Mouse (Mus musculus) C2C12 (cell line): Measurements from ENCODE around the gene Iqch. TPM values are rescaled to one million over a fixed set of nuclear protein-coding genes. Genes with fewer than 3 reads are reported as not detected.

ENCODE experiments used
- H3K27me3 ChIP-seq: one replicate; pipeline ENCODE4 v1.6.1; 2011; ENCODE audit not compliant: control insufficient read depth, insufficient read depth, insufficient read length
- H3K36me3 ChIP-seq: one replicate; pipeline ENCODE4 v1.6.1; 2011; ENCODE audit not compliant: control insufficient read depth, insufficient read depth
- H3K4me3 ChIP-seq: one replicate; pipeline ENCODE4 v1.5.1; 2011; ENCODE audit warnings: mild to moderate bottlenecking, control low read depth; ENCODE audit not compliant: poor library complexity, insufficient read depth, severe bottlenecking
- H3K79me2 ChIP-seq: one replicate; pipeline ENCODE4 v1.6.1; 2011; ENCODE audit not compliant: control insufficient read depth, insufficient read depth
- H3K79me3 ChIP-seq: one replicate; pipeline ENCODE4 v1.6.1; 2011; ENCODE audit warnings: low read depth, control low read depth
- H3ac ChIP-seq: one replicate; pipeline ENCODE3; 2011; ENCODE audit warnings: low read depth; ENCODE audit not compliant: control insufficient read depth, insufficient read length
- CEBPB ChIP-seq: IDR thresholded peaks from one replicate; pipeline ENCODE4 v1.6.1; 2011; ENCODE audit warnings: low read depth, mild to moderate bottlenecking, control low read depth, moderate library complexity
- CTCF ChIP-seq: IDR thresholded peaks from one replicate; pipeline ENCODE4 v1.5.1; 2011; ENCODE audit not compliant: control insufficient read depth, insufficient read depth, insufficient read length
- FOSL1 ChIP-seq: IDR thresholded peaks from one replicate; pipeline ENCODE4 v1.8.0; 2011; ENCODE audit warnings: mild to moderate bottlenecking, low read length; ENCODE audit not compliant: poor library complexity, insufficient read depth, severe bottlenecking
- MAX ChIP-seq: IDR thresholded peaks from one replicate; pipeline ENCODE4 v1.6.1; 2011; ENCODE audit warnings: mild to moderate bottlenecking, control low read depth
- MYOD1 ChIP-seq: IDR thresholded peaks from one replicate; pipeline ENCODE4 v1.6.1; 2011; ENCODE audit warnings: low read depth; ENCODE audit not compliant: control insufficient read depth, insufficient read length
- MYOG ChIP-seq: IDR thresholded peaks from one replicate; pipeline ENCODE4 v1.6.1; 2011; ENCODE audit not compliant: control insufficient read depth, insufficient read length; ENCODE audit errors: extremely low read depth
- USF1 ChIP-seq: IDR thresholded peaks from one replicate; pipeline ENCODE4 v1.6.1; 2011; ENCODE audit warnings: low read depth, mild to moderate bottlenecking, control low read depth, moderate library complexity
- polyA plus RNA-seq: library from polyadenylated mRNA; unstranded; fragments of >200 nt; fragmentation: generic; extraction: Trizol; gene quantifications from one replicate; pipeline ENCODE4 v1.2.1, GENCODE M21; 2012; ENCODE audit warnings: missing spikeins

The Iqch gene
- polyA plus RNA-seq, 1 experiment: not detected

- Histone ChIP-seq H3ac (no peak overlapping the region), H3K79me3 (no peaks in the 10 kb centered on the region), H3K36me3 (peaks cover 37% of the 10 kb centered on the region), H3K27me3 (no peaks in the 10 kb centered on the region), H3K4me3 (no peak overlapping the region), H3K79me2 (no peaks in the 10 kb centered on the region)
- TF ChIP-seq MYOD1 (no peak), MYOG (no peak), CEBPB (no peak), CTCF (no peak), USF1 (no peak), FOSL1 (no peak), MAX (no peak)
Measured at GRCm38 (mm10) chr9:63633334-63633733, 31.0 kb upstream of the Iqch start.

GRCm38 (mm10) chr9:63632924-63633323 is 30.6 kb upstream of the Iqch start:
- TF ChIP-seq CEBPB: no peak
- TF ChIP-seq FOSL1: no peak
- TF ChIP-seq USF1: no peak
- TF ChIP-seq MYOD1: no peak
- TF ChIP-seq MYOG: no peak
- TF ChIP-seq MAX: no peak
- TF ChIP-seq CTCF: no peak
- H3K36me3 ChIP-seq: peaks cover 40% of the 10 kb centered on the region
- H3K79me3 ChIP-seq: no peaks in the 10 kb centered on the region
- no peak overlapping the region for H3ac ChIP-seq
- H3K79me2 ChIP-seq: no peaks in the 10 kb centered on the region
- H3K4me3 ChIP-seq: no peak overlapping the region
- no peaks in the 10 kb centered on the region for H3K27me3 ChIP-seq

DNA sequence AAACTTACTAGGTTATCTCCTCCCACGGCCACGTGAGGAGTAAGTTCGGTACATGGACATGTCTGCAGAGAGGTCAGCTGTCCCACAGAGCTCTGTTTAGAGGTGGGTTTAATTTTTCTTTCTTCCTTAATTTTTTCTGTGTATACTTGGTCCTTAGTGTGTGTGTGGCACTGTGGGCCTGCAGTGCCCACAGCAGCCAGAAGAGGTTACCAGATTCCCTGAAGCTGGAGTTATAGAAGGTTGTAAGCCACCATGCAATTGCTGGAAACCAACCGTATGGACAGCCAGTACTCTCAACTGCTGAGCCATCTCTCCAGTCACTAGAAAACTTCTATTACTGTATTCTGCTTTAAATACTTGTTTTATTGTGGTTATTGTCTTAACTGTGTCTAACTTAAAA is 29.8 kb upstream of the Iqch start:
- Histone ChIP-seq H3K36me3 (peaks cover 42% of the 10 kb centered on the region), H3K27me3 (no peaks in the 10 kb centered on the region), H3ac (no peak overlapping the region), H3K79me3 (no peaks in the 10 kb centered on the region), H3K4me3 (no peak overlapping the region), H3K79me2 (no peaks in the 10 kb centered on the region)
- no peak for TF ChIP-seq CEBPB
- TF ChIP-seq FOSL1: no peak
- no peak for TF ChIP-seq CTCF
- no peak for TF ChIP-seq USF1
- TF ChIP-seq MYOD1: no peak
- TF ChIP-seq MYOG: no peak
- TF ChIP-seq MAX: no peak

- Histone ChIP-seq H3ac (no peak overlapping the region), H3K4me3 (no peak overlapping the region), H3K36me3 (peaks cover 53% of the 10 kb centered on the region), H3K79me2 (no peaks in the 10 kb centered on the region), H3K27me3 (no peaks in the 10 kb centered on the region), H3K79me3 (no peaks in the 10 kb centered on the region)
- no peak for TF ChIP-seq USF1
- no peak for TF ChIP-seq MYOG
- TF ChIP-seq CEBPB: no peak
- no peak for TF ChIP-seq MAX
- no peak for TF ChIP-seq CTCF
- no peak for TF ChIP-seq FOSL1
- no peak for TF ChIP-seq MYOD1
Measured at GRCm38 (mm10) chr9:63625090-63625756, 22.9 kb upstream of the Iqch start.

DNA sequence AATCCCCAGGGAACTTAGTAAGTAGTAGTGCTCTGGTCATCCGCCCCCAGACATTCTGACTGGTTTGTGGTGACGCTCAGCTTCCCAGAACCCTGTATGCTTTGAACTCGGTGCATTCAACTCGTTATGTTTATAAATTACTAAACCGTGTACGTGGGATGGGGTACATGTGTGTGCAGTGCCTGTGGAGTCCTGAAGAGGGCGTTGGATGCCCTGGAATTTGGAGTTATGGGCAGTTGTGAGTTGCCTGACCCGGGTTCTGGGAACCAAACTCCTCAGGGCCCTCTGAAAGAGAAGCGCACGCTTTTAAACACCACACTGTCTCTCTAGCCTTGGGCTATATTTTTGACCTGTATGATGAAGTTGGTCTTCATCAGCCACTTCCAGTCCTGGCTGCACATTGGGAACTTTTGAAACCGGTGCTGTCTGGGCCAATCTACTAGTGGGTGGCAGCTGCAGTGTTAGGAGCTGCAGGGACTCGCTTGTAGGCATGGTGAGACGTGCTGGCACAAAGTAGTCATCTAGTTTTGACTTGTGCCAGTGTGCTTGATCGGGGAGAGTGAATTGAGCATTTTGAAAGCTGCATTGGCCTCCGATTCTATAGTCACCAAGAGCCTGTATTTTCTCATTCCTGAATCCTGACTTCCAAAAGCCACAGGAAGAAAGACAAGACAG is 21.7 kb upstream of the Iqch start:
- H3K27me3 ChIP-seq: no peaks in the 10 kb centered on the region
- H3ac ChIP-seq: no peak overlapping the region
- no peak overlapping the region for H3K4me3 ChIP-seq
- TF ChIP-seq MYOD1: no peak
- no peak for TF ChIP-seq USF1
- TF ChIP-seq CTCF: no peak
- no peak for TF ChIP-seq MAX
- no peak for TF ChIP-seq CEBPB
- TF ChIP-seq MYOG: no peak
- no peak for TF ChIP-seq FOSL1
- H3K36me3 ChIP-seq: peaks cover 53% of the 10 kb centered on the region
- no peaks in the 10 kb centered on the region for H3K79me2 ChIP-seq
- no peaks in the 10 kb centered on the region for H3K79me3 ChIP-seq

DNA sequence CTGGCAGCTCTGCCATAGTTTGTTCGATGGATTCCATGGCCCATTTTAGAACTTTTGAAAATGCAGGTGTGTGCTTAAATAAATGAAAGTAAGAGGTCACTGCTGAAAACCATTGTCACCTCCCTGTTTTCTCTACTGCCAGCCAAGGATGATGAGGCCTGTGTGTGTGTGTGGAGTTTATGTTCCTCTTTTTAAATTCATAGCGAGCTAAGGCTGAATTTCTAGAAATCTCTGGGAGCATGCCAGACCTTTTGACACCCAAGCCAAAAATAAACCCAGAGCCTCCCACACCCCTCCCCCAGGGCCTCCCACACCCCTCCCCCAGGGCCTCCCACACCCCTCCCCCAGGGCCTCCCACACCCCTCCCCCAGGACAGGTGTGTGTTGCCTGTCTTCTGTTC is 15.7 kb upstream of the Iqch start:
- Histone ChIP-seq H3K79me3 (peaks cover 18% of the 10 kb centered on the region), H3K27me3 (no peaks in the 10 kb centered on the region), H3K36me3 (peaks cover 46% of the 10 kb centered on the region), H3K4me3 (no peak overlapping the region), H3K79me2 (peaks cover 24% of the 10 kb centered on the region), H3ac (no peak overlapping the region)
- no peak for TF ChIP-seq CTCF
- TF ChIP-seq MYOG: no peak
- no peak for TF ChIP-seq MAX
